Mouse (Mus musculus) megakaryocyte, embryonic 14.5 days (primary cell): ENCODE data around the gene Slc6a11.

Experiments
- FLI1 ChIP-seq: IDR thresholded peaks from 2 replicates; pipeline ENCODE4 v1.6.1; 2012; ENCODE audit warnings: low read length, inconsistent platforms, mixed read lengths
- GATA1 ChIP-seq: IDR thresholded peaks from 3 replicates; pipeline ENCODE4 v1.6.1; 2012; ENCODE audit warnings: mixed read lengths, low read length, inconsistent platforms, borderline replicate concordance

DNA sequence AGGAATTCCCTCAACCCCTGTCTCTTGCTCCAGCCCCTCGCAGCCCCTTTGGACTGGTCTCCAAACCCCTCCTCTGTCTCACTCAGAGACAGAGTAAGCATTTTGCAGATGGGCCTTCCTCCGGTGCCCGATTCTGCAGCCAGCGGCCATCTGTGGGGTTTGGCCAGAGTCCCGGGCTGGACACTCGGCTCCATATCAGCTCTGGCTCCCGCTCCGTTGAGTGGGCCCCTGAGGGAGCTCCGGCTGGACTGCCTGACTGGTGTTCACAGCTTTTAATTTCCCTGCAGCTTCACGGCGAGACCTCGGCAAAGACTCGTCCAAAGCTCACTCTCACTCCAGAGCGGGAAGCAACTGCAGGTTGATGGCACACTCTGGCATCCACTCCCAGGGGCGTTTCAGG, 141.2 kb downstream of the Slc6a11 start:
- TF ChIP-seq FLI1 (no peak), GATA1 (no peak)
